ENCODE assay signal across 9 mouse cellular contexts in genomic region chr6:134927595-134928095, GRCm38 (mm10). TPM values are rescaled to one million over a fixed set of nuclear protein-coding genes. Genes with fewer than 3 reads are reported as not detected.
DNase-seq lines count a peak whose midpoint lies in the region; ATAC-seq and TF ChIP-seq lines count a peak whose summit lies in the region.
"Had no signal": no experiment of that assay in that cellular context is flagged by ENCODE, and none has a peak within 500 bp of the region (broad histone marks: within the 10 kb centered on the region; RNA-seq: fewer than 3 reads in every experiment).

No protein-coding gene starts in this region.

- TF ChIP-seq EP300 in heart, postnatal 0 days (IDR thresholded peaks at IDR 0.05; ENCODE audit: low read depth) = no peak
- no peak for TF ChIP-seq EP300 in lung, postnatal 0 days (IDR thresholded peaks at IDR 0.05)

- intact Hi-C loops in left cerebral cortex, postnatal 4 days (cut with DNase I) = no loop called here

- H3K9me3 ChIP-seq in heart, embryonic 15.5 days (replicated peaks) = no peaks in the 10 kb centered on the region
- H3K9me3 ChIP-seq in heart, postnatal 0 days (replicated peaks; ENCODE audit: control insufficient read depth, low read length) = no peaks in the 10 kb centered on the region
- H3K9me3 ChIP-seq in lung, postnatal 0 days (ENCODE audit: low read length) = no peaks in the 10 kb centered on the region

- WGBS in heart, embryonic 15.5 days = 1% methylated on average over 13 of the region's 13 CpGs
- 1% methylated on average over 13 of the region's 13 CpGs for WGBS in heart, postnatal 0 days
- WGBS in lung, postnatal 0 days = 3% methylated on average over 13 of the region's 13 CpGs

- ATAC-seq in heart, embryonic 15.5 days (replicated peaks; ENCODE audit: insufficient number of reproducible peaks, insufficient read depth, low FRiP score, low read depth) = no peak
- no peak for ATAC-seq in heart, postnatal 0 days (ENCODE audit: insufficient read depth, low read depth)
- ATAC-seq in lung, postnatal 0 days = no peak; the same call in 1 of the 2 replicates
- no peak for ATAC-seq in erythroid progenitor cell, adult 5-6 weeks (replicated peaks; ENCODE audit: low FRiP score, poor library complexity, severe bottlenecking)

- peak overlapping the region; percentile 100 for H3K27ac ChIP-seq in heart, embryonic 15.5 days
- H3K27ac ChIP-seq in heart, postnatal 0 days (ENCODE audit: low read depth) = peak overlapping the region; percentile 98
- peak overlapping the region; percentile 95 for H3K27ac ChIP-seq in lung, postnatal 0 days (ENCODE audit: low read length)

- H3K27me3 ChIP-seq in heart, embryonic 15.5 days = no peaks in the 10 kb centered on the region
- no peaks in the 10 kb centered on the region for H3K27me3 ChIP-seq in heart, postnatal 0 days (ENCODE audit: control insufficient read depth, insufficient read depth, low read length)
- H3K27me3 ChIP-seq in lung, postnatal 0 days (replicated peaks; ENCODE audit: insufficient read depth, low read length) = no peaks in the 10 kb centered on the region

- DNase-seq in heart, adult 18-20 months = no peak
- peak; percentile 56 for DNase-seq in NIH3T3 (ENCODE audit: low read depth)
- no peak for DNase-seq in heart, postnatal 0 days (ENCODE audit: low spot score)
- DNase-seq in lung, postnatal 0 days (ENCODE audit: low spot score) = no peak
- DNase-seq in T-cell, adult 2 months (ENCODE audit: low spot score) = no peak
- no peak for DNase-seq in left cerebral cortex, postnatal 4 days

- H3K4me1 ChIP-seq in heart, embryonic 15.5 days (replicated peaks) = peaks cover 38% of the 10 kb centered on the region
- H3K4me1 ChIP-seq in heart, postnatal 0 days (ENCODE audit: control insufficient read depth, insufficient read depth) = peaks cover 11% of the 10 kb centered on the region
- 0 out of 2 replicates have a peak, but pooled peaks cover 3% of the 10 kb centered on the region for H3K4me1 ChIP-seq in lung, postnatal 0 days (ENCODE audit: insufficient read depth, low read depth, low read length)

- peak overlapping the region; percentile 91 for H3K9ac ChIP-seq in heart, embryonic 15.5 days
- peak overlapping the region; percentile 94 for H3K9ac ChIP-seq in heart, postnatal 0 days (replicated peaks; ENCODE audit: low read depth, low read length)
- peak overlapping the region; percentile 82 for H3K9ac ChIP-seq in lung, postnatal 0 days (replicated peaks; ENCODE audit: low read depth)

- H3K4me2 ChIP-seq in heart, embryonic 15.5 days = peak overlapping the region; percentile 92
- peak overlapping the region; percentile 97 for H3K4me2 ChIP-seq in heart, postnatal 0 days (ENCODE audit: low read depth, low read length)
- peak overlapping the region; percentile 93 for H3K4me2 ChIP-seq in lung, postnatal 0 days (replicated peaks; ENCODE audit: low read depth, low read length)

- peak overlapping the region; percentile 77 for H3K4me3 ChIP-seq in heart, embryonic 15.5 days
- peak overlapping the region; percentile 80 for H3K4me3 ChIP-seq in heart, postnatal 0 days (ENCODE audit: low read depth, low read length)
- peak overlapping the region; percentile 71 for H3K4me3 ChIP-seq in lung, postnatal 0 days (ENCODE audit: low read depth, low read length)

- TF ChIP-seq CTCF in heart, postnatal 0 days (IDR thresholded peaks at IDR 0.05; ENCODE audit: low read depth) = no peak
- no peak for TF ChIP-seq CTCF in lung, postnatal 0 days (IDR thresholded peaks at IDR 0.05)

- peaks cover 6% of the 10 kb centered on the region; the same call in 1 of the 2 replicates for H3K36me3 ChIP-seq in heart, embryonic 15.5 days
- 0 out of 2 replicates have a peak, but pooled peaks cover 14% of the 10 kb centered on the region for H3K36me3 ChIP-seq in heart, postnatal 0 days (replicated peaks; ENCODE audit: control insufficient read depth, insufficient read depth, low read length)
- H3K36me3 ChIP-seq in lung, postnatal 0 days (ENCODE audit: insufficient read depth, low read length) = no peaks in the 10 kb centered on the region

RNA-seq across cellular contexts. Expression of gene Cdkn1b, which starts 7.4 kb away (rescaled TPM):
- 14.4 and 18.4 TPM in 2 replicates for polyA plus RNA-seq in heart, embryonic 15.5 days (2015; fragmentation: Nextera tagmentation; extraction: Ambion mirVana)
- total RNA-seq in heart, adult 18-20 months (2021) = 10 to 100 TPM; 33.8 to 41.5 TPM
- 42.9 and 65.1 TPM in 2 replicates for total RNA-seq in heart, postnatal 0 days (2014; rRNA removed; ENCODE audit: low replicate concordance)
- polyA plus RNA-seq in heart, postnatal 0 days (2015; fragmentation: Nextera tagmentation; extraction: Ambion mirVana) = 23.7 and 27.0 TPM in 2 replicates
- polyA plus RNA-seq in lung, postnatal 0 days (2015; fragmentation: Nextera tagmentation; extraction: Ambion mirVana) = 43.4 and 46.2 TPM in 2 replicates
- 62.7 and 90.5 TPM in 2 replicates for total RNA-seq in erythroid progenitor cell, adult 5-6 weeks (2015; ENCODE audit: low replicate concordance)
- 107 and 117 TPM in 2 replicates for total RNA-seq in erythroid progenitor cell, adult 5-6 weeks (2017; ENCODE audit: low replicate concordance)
- total RNA-seq in left cerebral cortex, postnatal 4 days (2021) = 10 to 100 TPM; 55.5 to 62.2 TPM

RNA-seq across cellular contexts. Expression of gene Gpr19, which starts 29.3 kb away (rescaled TPM):
- polyA plus RNA-seq in heart, embryonic 15.5 days (2015; fragmentation: Nextera tagmentation; extraction: Ambion mirVana) = 8.7 and 10.3 TPM in 2 replicates
- 1 to 10 TPM; 3.9 to 5.0 TPM for total RNA-seq in heart, adult 18-20 months (2021)
- total RNA-seq in heart, postnatal 0 days (2014; rRNA removed; ENCODE audit: low replicate concordance) = 4.0 and 13.4 TPM in 2 replicates
- polyA plus RNA-seq in heart, postnatal 0 days (2015; fragmentation: Nextera tagmentation; extraction: Ambion mirVana) = 7.6 and 9.4 TPM in 2 replicates
- polyA plus RNA-seq in lung, postnatal 0 days (2015; fragmentation: Nextera tagmentation; extraction: Ambion mirVana) = 9.3 and 9.8 TPM in 2 replicates
- total RNA-seq in erythroid progenitor cell, adult 5-6 weeks (2015; ENCODE audit: low replicate concordance) = 17.3 and 19.7 TPM in 2 replicates
- total RNA-seq in erythroid progenitor cell, adult 5-6 weeks (2017; ENCODE audit: low replicate concordance) = 7.2 and 11.9 TPM in 2 replicates
- total RNA-seq in left cerebral cortex, postnatal 4 days (2021) = 10 to 100 TPM; 24.5 to 29.3 TPM

RNA-seq across cellular contexts. Expression of gene Apold1, which starts 53.9 kb away (rescaled TPM):
- 8.2 and 8.8 TPM in 2 replicates for polyA plus RNA-seq in heart, embryonic 15.5 days (2015; fragmentation: Nextera tagmentation; extraction: Ambion mirVana)
- 1 to 10 TPM; 5.7 to 9.3 TPM for total RNA-seq in heart, adult 18-20 months (2021)
- 24.8 and 28.5 TPM in 2 replicates for total RNA-seq in heart, postnatal 0 days (2014; rRNA removed; ENCODE audit: low replicate concordance)
- 6.9 and 9.2 TPM in 2 replicates for polyA plus RNA-seq in heart, postnatal 0 days (2015; fragmentation: Nextera tagmentation; extraction: Ambion mirVana)
- polyA plus RNA-seq in lung, postnatal 0 days (2015; fragmentation: Nextera tagmentation; extraction: Ambion mirVana) = 3.5 and 4.2 TPM in 2 replicates
- 8.8 and 11.5 TPM in 2 replicates for total RNA-seq in erythroid progenitor cell, adult 5-6 weeks (2015; ENCODE audit: low replicate concordance)
- 16.0 and 17.9 TPM in 2 replicates for total RNA-seq in erythroid progenitor cell, adult 5-6 weeks (2017; ENCODE audit: low replicate concordance)
- 1 to 10 TPM; 4.2 to 4.3 TPM for total RNA-seq in left cerebral cortex, postnatal 4 days (2021)
- total RNA-seq: neutrophil, adult 5-6 weeks had no signal
